Mouse (Mus musculus) E14TG2a.4 (cell line): ENCODE results near the gene Fcgr4.
A peak's percentile ranks its signal among the peaks of the same experiment; 100 is the strongest.

Source experiments
- CTCF ChIP-seq: conservative IDR thresholded peaks from 2 replicates; pipeline ENCODE4 v1.5.1; 2014; ENCODE audit warnings: low read length
- NANOG ChIP-seq: IDR thresholded peaks from 2 replicates; pipeline ENCODE4 v1.6.1; 2014; ENCODE audit warnings: borderline replicate concordance, low read length, mixed read lengths
- POU5F1 ChIP-seq: IDR thresholded peaks from 2 replicates; pipeline ENCODE4 v1.6.1; 2014; ENCODE audit warnings: low read length, borderline replicate concordance

DNA sequence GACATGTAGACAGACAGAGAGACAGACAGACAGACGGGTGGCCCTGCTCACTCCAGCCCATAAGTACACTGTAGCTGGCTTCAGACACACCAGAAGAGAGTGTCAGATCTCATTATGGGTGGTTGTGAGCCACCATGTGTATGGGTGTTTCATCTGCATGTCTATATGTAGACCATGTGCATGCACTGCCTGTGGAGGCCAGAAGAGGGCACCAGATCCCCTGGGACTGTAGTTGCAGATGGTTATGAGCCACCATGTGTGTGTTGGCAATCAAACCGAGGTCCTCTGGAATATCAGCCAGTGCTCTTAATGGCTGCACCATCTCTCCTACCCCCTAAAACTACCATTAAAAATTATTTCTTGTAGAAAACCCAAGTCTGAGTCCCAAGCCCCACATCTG, 11.8 kb upstream of the Fcgr4 start:
- TF ChIP-seq CTCF = peak; percentile 71
- no peak for TF ChIP-seq POU5F1
- no peak for TF ChIP-seq NANOG
